Mouse (Mus musculus) thymus, adult 2 months (tissue): ENCODE data around the gene Sys1.

Experiments used
- CTCF ChIP-seq: fragments of 200-500 bp; IDR thresholded peaks from 2 replicates; pipeline ENCODE4 v1.5.1; 2012; ENCODE audit warnings: mild to moderate bottlenecking, control low read depth, low read length, moderate library complexity, borderline replicate concordance; ENCODE audit not compliant: control insufficient read depth, poor library complexity, insufficient read depth; ENCODE audit errors: extremely low read depth
- POLR2A ChIP-seq: fragments of 200-500 bp; IDR thresholded peaks from 2 replicates; pipeline ENCODE4 v1.6.1; 2012; ENCODE audit warnings: mild to moderate bottlenecking, low read length, control low read depth, moderate library complexity; ENCODE audit not compliant: control insufficient read depth, poor library complexity, insufficient read depth; ENCODE audit errors: extremely low read depth

- TF ChIP-seq CTCF (no peak), POLR2A (no peak)
Observed at GRCm38 (mm10) chr2:164426121-164426520, 30.6 kb upstream of the Sys1 start.
